Mouse (Mus musculus): ENCODE data around the gene 1700016H13Rik. TPM values are rescaled to one million over a fixed set of nuclear protein-coding genes. Genes with fewer than 3 reads are reported as not detected.

Gene 1700016H13Rik
- polyA plus RNA-seq, 1 experiment from 2014 or later = 0.28 TPM

- no peak overlapping the region for H3K4me2 ChIP-seq (ENCODE audit: low read depth, low read length)
- no peaks in the 10 kb centered on the region for H3K9me3 ChIP-seq (replicated peaks; ENCODE audit: control insufficient read depth, low read length)
- DNase-seq (ENCODE audit: low spot score) = peak; percentile 82
- no peaks in the 10 kb centered on the region for H3K27me3 ChIP-seq (ENCODE audit: control insufficient read depth, insufficient read depth, low read length)
- no peak overlapping the region for H3K27ac ChIP-seq (replicated peaks; ENCODE audit: low read depth, low read length)
- H3K4me3 ChIP-seq (ENCODE audit: low read depth, low read length) = no peak overlapping the region
- no peak overlapping the region for H3K9ac ChIP-seq (replicated peaks; ENCODE audit: low read length)
- 39% methylated on average over 4 of the region's 4 CpGs for WGBS
- H3K4me1 ChIP-seq (ENCODE audit: control insufficient read depth, insufficient read depth, low read length) = no peaks in the 10 kb centered on the region
- no peaks in the 10 kb centered on the region for H3K36me3 ChIP-seq (replicated peaks; ENCODE audit: control insufficient read depth, insufficient read depth, low read depth, low read length)
- no peak for ATAC-seq (replicated peaks; ENCODE audit: insufficient number of reproducible peaks, low FRiP score, low TSS enrichment, low read depth)
Observed at GRCm38 (mm10) chr5:103680381-103680780, 24.6 kb upstream of the 1700016H13Rik start.

DNA sequence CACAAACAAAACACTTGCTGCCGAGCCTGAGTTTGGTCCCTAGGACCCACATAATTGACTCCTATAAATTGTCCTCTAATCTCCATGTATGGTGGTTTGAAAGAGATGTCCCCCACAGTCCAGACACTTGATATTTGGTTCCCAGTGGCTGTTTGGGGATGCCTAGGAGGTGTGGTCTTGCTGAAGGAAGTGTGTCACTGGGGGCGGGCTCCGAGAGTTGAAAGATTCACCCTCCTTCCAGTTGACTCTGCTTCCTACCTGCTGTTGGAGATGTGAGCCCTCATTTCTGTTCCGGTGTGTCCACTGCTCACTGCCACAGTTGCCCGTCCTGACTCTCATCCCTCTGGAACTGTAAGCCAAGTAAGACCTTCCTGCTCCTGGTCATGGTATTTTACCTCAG is 23.2 kb upstream of the 1700016H13Rik start:
- no peak for DNase-seq (ENCODE audit: low spot score)

GRCm38 (mm10) chr5:103677894-103678293 is 22.1 kb upstream of the 1700016H13Rik start:
- no peaks in the 10 kb centered on the region for H3K4me1 ChIP-seq (ENCODE audit: control insufficient read depth, insufficient read depth, low read length)
- DNase-seq (ENCODE audit: low spot score) (no peak), ATAC-seq (replicated peaks; ENCODE audit: insufficient number of reproducible peaks, low FRiP score, low TSS enrichment, low read depth) (no peak)
- no peaks in the 10 kb centered on the region for H3K9me3 ChIP-seq (replicated peaks; ENCODE audit: control insufficient read depth, low read length)
- no peaks in the 10 kb centered on the region for H3K27me3 ChIP-seq (ENCODE audit: control insufficient read depth, insufficient read depth, low read length)
- no peaks in the 10 kb centered on the region for H3K36me3 ChIP-seq (replicated peaks; ENCODE audit: control insufficient read depth, insufficient read depth, low read depth, low read length)
- H3K4me2 ChIP-seq (ENCODE audit: low read depth, low read length) = no peak overlapping the region
- WGBS = 63% methylated on average over 6 of the region's 6 CpGs
- H3K27ac ChIP-seq (replicated peaks; ENCODE audit: low read depth, low read length) = no peak overlapping the region
- H3K4me3 ChIP-seq (ENCODE audit: low read depth, low read length) = no peak overlapping the region
- H3K9ac ChIP-seq (replicated peaks; ENCODE audit: low read length) = no peak overlapping the region

More for the DNA sequence above, 23.2 kb upstream of the 1700016H13Rik start:
- H3K4me2 ChIP-seq (ENCODE audit: low read depth, low read length) = no peak overlapping the region
- no peak overlapping the region for H3K4me3 ChIP-seq (ENCODE audit: low read depth, low read length)
- no peaks in the 10 kb centered on the region for H3K9me3 ChIP-seq (replicated peaks; ENCODE audit: control insufficient read depth, low read length)
- no peaks in the 10 kb centered on the region for H3K4me1 ChIP-seq (ENCODE audit: control insufficient read depth, insufficient read depth, low read length)
- no peaks in the 10 kb centered on the region for H3K36me3 ChIP-seq (replicated peaks; ENCODE audit: control insufficient read depth, insufficient read depth, low read depth, low read length)
- H3K27me3 ChIP-seq (ENCODE audit: control insufficient read depth, insufficient read depth, low read length) = no peaks in the 10 kb centered on the region
- ATAC-seq (replicated peaks; ENCODE audit: insufficient number of reproducible peaks, low FRiP score, low TSS enrichment, low read depth) = no peak
- H3K9ac ChIP-seq (replicated peaks; ENCODE audit: low read length) = no peak overlapping the region
- no peak overlapping the region for H3K27ac ChIP-seq (replicated peaks; ENCODE audit: low read depth, low read length)
- WGBS = 94% methylated on average over 5 of the region's 5 CpGs

DNA sequence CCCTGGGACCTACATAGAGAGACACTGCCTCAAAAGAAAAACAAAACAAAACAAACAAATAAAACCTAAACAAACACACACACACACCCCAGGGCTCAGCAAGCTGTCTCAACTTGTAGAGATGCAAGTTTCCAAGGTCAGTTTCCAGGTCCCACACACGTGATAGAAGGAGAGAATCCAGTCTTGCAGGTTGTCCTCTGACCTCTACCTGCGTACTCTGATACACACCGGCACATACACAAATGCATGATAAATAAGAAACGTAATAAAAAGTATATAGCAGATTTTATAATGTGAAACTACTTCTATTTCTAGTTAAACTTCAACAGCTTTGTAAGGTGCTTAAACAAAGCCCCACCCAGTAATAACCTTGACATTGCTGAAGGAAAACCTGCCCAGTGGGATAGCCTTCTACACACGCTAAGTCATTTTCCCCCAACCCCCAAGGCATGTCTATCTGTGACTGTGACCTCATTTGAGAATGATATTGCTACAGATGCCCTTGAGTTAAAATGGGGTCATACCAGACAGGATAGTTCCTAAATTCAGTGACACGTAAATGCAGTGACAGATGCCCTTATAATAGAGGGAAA is 20.6 kb upstream of the 1700016H13Rik start:
- Histone ChIP-seq H3K36me3 (replicated peaks; ENCODE audit: control insufficient read depth, insufficient read depth, low read depth, low read length) (no peaks in the 10 kb centered on the region), H3K27me3 (ENCODE audit: control insufficient read depth, insufficient read depth, low read length) (no peaks in the 10 kb centered on the region), H3K9ac (replicated peaks; ENCODE audit: low read length) (no peak overlapping the region), H3K27ac (replicated peaks; ENCODE audit: low read depth, low read length) (no peak overlapping the region), H3K4me2 (ENCODE audit: low read depth, low read length) (no peak overlapping the region), H3K9me3 (replicated peaks; ENCODE audit: control insufficient read depth, low read length) (no peaks in the 10 kb centered on the region), H3K4me1 (ENCODE audit: control insufficient read depth, insufficient read depth, low read length) (no peaks in the 10 kb centered on the region), H3K4me3 (ENCODE audit: low read depth, low read length) (no peak overlapping the region)
- 89% methylated on average over 6 of the region's 6 CpGs for WGBS
- DNase-seq (ENCODE audit: low spot score) = no peak
- ATAC-seq (replicated peaks; ENCODE audit: insufficient number of reproducible peaks, low FRiP score, low TSS enrichment, low read depth) = no peak

GRCm38 (mm10) chr5:103674482-103674881 is 18.7 kb upstream of the 1700016H13Rik start:
- ATAC-seq (replicated peaks; ENCODE audit: insufficient number of reproducible peaks, low FRiP score, low TSS enrichment, low read depth) = peak; percentile 57
- H3K9me3 ChIP-seq (replicated peaks; ENCODE audit: control insufficient read depth, low read length) = no peaks in the 10 kb centered on the region
- H3K4me2 ChIP-seq (ENCODE audit: low read depth, low read length) = no peak overlapping the region
- no peaks in the 10 kb centered on the region for H3K27me3 ChIP-seq (ENCODE audit: control insufficient read depth, insufficient read depth, low read length)
- 34% methylated on average over 6 of the region's 6 CpGs for WGBS
- H3K4me3 ChIP-seq (ENCODE audit: low read depth, low read length) = no peak overlapping the region
- H3K36me3 ChIP-seq (replicated peaks; ENCODE audit: control insufficient read depth, insufficient read depth, low read depth, low read length) = no peaks in the 10 kb centered on the region
- H3K9ac ChIP-seq (replicated peaks; ENCODE audit: low read length) = no peak overlapping the region
- peak; percentile 78 for DNase-seq (ENCODE audit: low spot score)
- H3K4me1 ChIP-seq (ENCODE audit: control insufficient read depth, insufficient read depth, low read length) = no peaks in the 10 kb centered on the region
- no peak overlapping the region for H3K27ac ChIP-seq (replicated peaks; ENCODE audit: low read depth, low read length)

DNA sequence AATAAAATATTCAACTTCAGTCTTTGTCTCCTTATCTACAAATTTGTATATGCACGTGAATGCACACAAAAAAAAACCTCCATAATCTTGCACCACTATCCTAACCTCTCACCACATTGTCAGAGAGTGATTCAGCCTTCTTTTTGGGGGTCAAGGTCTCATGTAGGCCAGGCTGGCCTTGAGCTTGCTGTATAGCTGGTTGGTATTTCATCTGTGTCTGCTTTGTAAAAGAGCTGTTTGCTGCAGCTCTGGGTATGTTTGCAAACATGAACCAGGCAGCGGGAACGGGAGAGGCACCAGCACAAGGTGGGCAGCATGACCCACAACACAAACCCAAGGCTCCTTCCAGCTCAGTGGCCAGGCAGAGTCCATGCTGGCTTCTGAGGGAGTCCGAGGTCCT is 17.8 kb upstream of the 1700016H13Rik start:
- no peak for DNase-seq (ENCODE audit: low spot score)
- no peak overlapping the region for H3K9ac ChIP-seq (replicated peaks; ENCODE audit: low read length)
- H3K9me3 ChIP-seq (replicated peaks; ENCODE audit: control insufficient read depth, low read length) = no peaks in the 10 kb centered on the region
- no peaks in the 10 kb centered on the region for H3K4me1 ChIP-seq (ENCODE audit: control insufficient read depth, insufficient read depth, low read length)
- H3K4me3 ChIP-seq (ENCODE audit: low read depth, low read length) = no peak overlapping the region
- no peaks in the 10 kb centered on the region for H3K36me3 ChIP-seq (replicated peaks; ENCODE audit: control insufficient read depth, insufficient read depth, low read depth, low read length)
- WGBS = 88% methylated on average over 4 of the region's 4 CpGs
- H3K27ac ChIP-seq (replicated peaks; ENCODE audit: low read depth, low read length) = no peak overlapping the region
- no peak overlapping the region for H3K4me2 ChIP-seq (ENCODE audit: low read depth, low read length)
- no peak for ATAC-seq (replicated peaks; ENCODE audit: insufficient number of reproducible peaks, low FRiP score, low TSS enrichment, low read depth)
- H3K27me3 ChIP-seq (ENCODE audit: control insufficient read depth, insufficient read depth, low read length) = no peaks in the 10 kb centered on the region

GRCm38 (mm10) chr5:103671858-103672257 is 16.0 kb upstream of the 1700016H13Rik start:
- Histone ChIP-seq H3K9me3 (replicated peaks; ENCODE audit: control insufficient read depth, low read length) (no peaks in the 10 kb centered on the region), H3K4me2 (ENCODE audit: low read depth, low read length) (no peak overlapping the region), H3K4me3 (ENCODE audit: low read depth, low read length) (no peak overlapping the region), H3K36me3 (replicated peaks; ENCODE audit: control insufficient read depth, insufficient read depth, low read depth, low read length) (no peaks in the 10 kb centered on the region), H3K9ac (replicated peaks; ENCODE audit: low read length) (no peak overlapping the region), H3K27me3 (ENCODE audit: control insufficient read depth, insufficient read depth, low read length) (no peaks in the 10 kb centered on the region), H3K27ac (replicated peaks; ENCODE audit: low read depth, low read length) (no peak overlapping the region), H3K4me1 (ENCODE audit: control insufficient read depth, insufficient read depth, low read length) (no peaks in the 10 kb centered on the region)
- 61% methylated on average over 3 of the region's 3 CpGs for WGBS
- DNase-seq (ENCODE audit: low spot score) (no peak), ATAC-seq (replicated peaks; ENCODE audit: insufficient number of reproducible peaks, low FRiP score, low TSS enrichment, low read depth) (no peak)

- H3K9ac ChIP-seq (replicated peaks; ENCODE audit: low read length) = no peak overlapping the region
- no peaks in the 10 kb centered on the region for H3K27me3 ChIP-seq (ENCODE audit: control insufficient read depth, insufficient read depth, low read length)
- no peak overlapping the region for H3K27ac ChIP-seq (replicated peaks; ENCODE audit: low read depth, low read length)
- 85% methylated on average over 2 of the region's 2 CpGs for WGBS
- no peak overlapping the region for H3K4me2 ChIP-seq (ENCODE audit: low read depth, low read length)
- no peak overlapping the region for H3K4me3 ChIP-seq (ENCODE audit: low read depth, low read length)
- H3K9me3 ChIP-seq (replicated peaks; ENCODE audit: control insufficient read depth, low read length) = no peaks in the 10 kb centered on the region
- H3K36me3 ChIP-seq (replicated peaks; ENCODE audit: control insufficient read depth, insufficient read depth, low read depth, low read length) = no peaks in the 10 kb centered on the region
- ATAC-seq (replicated peaks; ENCODE audit: insufficient number of reproducible peaks, low FRiP score, low TSS enrichment, low read depth) (no peak), DNase-seq (ENCODE audit: low spot score) (no peak)
- no peaks in the 10 kb centered on the region for H3K4me1 ChIP-seq (ENCODE audit: control insufficient read depth, insufficient read depth, low read length)
Observed at GRCm38 (mm10) chr5:103665876-103666275, 10.1 kb upstream of the 1700016H13Rik start.

Data from embryonic facial prominence, embryonic 11.5 days (tissue).